Mouse (Mus musculus) adrenal gland, adult 18-20 months (tissue): ENCODE measurements around the gene Ptprg. TPM values are rescaled to one million over a fixed set of nuclear protein-coding genes. Genes with fewer than 3 reads are reported as not detected.
A peak's percentile ranks its signal among the peaks of the same experiment; 100 is the strongest.
"Not testable (repeated sequence)": the region's sequence is repeated elsewhere in the genome, so short reads cannot be mapped to it uniquely, and the experiment has no call there.

Experiments used
- DNase-seq, 2 experiments: peaks; one replicate each; pipeline ENCODE4 v3.0.0; 2021 to 2022; ENCODE audit warnings: low spot score in 2 of 2
- total RNA-seq, 2 experiments: library from RNA; stranded (reverse); gene quantifications; 1 replicate in 1 of 2; 2 replicates in 1 of 2; pipeline ENCODE4 v1.2.3; 2021

Ptprg gene
- total RNA-seq, 2 experiments from 2014 or later = 78.0 to 111 TPM

DNA sequence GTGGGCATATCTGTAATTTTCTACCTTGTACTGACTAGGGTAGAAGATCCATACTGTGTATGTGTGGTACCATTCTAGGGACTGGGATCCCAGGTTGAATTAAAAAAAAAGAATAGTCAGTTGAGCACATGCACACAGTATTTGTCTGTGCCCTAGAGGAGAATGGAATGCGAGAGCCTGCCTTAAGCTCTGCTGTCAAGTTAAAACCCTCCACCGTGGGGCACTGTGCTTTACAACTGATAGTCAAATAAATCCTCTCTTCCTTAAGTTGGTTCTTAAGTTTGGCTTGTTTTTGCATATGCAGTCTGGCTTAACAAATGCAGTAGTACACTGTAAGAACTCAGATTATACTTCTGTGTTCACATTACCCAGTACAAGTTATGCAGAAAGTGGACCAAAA, 476.6 kb downstream of the Ptprg start:
- DNase-seq = no peak

DNA sequence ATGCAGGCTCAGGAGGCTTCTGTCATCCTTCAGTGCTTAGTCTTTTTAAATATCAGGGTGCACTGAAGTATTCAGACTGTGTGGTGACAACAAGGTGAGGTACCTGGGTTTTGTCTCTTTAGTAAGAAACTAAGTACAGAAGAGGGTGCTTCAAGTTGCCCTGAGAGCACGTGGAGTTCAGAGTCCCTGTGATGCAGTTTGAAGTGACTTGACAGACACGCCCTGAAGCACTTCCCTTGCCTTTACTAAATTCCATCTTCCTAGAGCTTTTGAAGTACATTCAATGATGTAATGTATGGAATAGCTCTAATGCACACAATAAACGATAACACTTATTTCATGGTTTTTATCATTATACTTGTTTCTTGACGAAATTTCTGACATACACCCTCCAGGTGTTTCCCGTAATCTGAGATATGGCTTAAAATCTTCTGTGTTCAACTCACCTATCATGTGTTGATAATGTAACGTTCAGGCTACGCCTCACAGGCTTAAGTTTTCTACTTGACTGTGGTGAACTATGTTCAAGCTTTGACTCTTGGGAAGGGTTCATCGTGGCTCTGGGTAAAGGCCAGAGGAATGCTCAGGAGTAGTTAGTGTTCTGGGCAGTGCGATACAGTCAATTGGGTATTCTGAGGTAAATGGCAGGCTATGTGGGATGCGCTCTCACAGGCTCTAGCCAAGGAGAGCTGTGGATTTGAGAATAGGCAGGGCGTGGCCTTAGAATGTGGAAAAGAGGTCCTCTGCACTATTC, 483.4 kb downstream of the Ptprg start:
- DNase-seq = no peak

DNA sequence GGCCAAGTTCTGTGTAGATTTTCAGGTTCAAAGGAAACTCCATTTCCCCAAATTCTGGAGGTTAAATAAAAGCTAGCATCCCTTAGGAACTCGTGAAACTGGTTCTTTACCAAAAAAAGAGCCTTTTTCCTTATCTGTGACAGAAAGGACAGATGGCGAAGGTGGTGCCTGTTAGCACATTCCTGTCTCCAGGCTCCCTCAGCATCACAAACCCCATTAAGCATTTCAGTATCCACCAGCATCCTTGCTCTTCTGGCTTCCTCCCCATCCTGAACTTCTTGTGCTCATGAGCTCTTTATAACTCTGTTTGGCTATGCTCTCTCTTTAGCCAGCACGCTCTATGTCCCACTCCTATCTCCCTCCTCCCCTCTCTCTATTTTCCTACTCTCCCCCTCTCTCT, 486.4 kb downstream of the Ptprg start:
- DNase-seq = no peak

DNA sequence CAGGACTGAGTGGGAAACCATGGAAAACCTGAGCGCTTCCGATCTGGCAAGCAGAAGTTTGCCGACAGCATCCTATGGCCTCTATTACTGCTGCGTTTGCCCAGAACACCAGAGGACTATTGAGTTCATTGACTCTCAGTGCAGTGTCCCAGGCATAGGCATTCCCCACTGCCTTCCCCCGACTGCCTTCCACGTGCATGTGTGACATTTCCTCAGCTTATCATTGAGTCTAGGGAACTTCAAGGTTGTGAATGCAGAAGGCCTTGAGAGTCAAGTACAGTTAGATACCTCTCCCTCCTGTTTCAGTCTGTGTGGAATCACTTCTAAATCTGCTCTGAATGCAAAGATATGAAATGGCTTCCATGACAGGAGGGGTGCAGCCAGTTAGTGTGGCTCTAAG, 488.2 kb downstream of the Ptprg start:
- DNase-seq = peak in 1 of 2 experiments; percentile 10

DNA sequence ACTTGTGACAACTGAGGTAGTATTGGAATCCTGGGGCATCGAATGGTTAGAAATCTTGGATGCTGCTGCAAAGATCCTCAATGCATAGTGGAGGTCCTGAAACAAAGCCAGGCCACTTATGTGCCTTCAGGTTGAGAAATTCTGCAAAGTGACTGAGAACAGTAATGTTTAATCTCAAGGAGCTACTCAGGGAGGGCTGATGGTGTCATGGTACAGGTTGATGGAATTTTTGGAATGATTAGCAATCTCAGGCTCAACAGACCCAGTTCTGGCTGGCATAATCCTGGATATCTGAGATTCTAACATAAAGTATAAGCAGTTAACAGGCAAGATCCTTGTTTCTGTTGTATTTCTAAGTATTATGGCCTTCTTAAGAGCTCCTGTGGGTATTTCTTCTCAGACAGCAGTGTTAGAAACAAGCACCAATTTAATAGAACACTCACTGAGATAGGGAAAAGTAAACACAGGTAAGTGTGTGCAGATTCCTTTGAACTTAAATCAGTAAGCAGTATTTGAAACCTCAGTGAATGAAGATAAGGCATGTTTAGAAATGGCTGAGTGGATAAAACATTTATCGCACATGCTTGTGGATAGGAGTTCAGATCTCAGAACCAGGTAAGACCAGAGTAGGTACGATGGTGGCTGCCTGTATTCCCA, 493.0 kb downstream of the Ptprg start:
- DNase-seq = no peak

DNA sequence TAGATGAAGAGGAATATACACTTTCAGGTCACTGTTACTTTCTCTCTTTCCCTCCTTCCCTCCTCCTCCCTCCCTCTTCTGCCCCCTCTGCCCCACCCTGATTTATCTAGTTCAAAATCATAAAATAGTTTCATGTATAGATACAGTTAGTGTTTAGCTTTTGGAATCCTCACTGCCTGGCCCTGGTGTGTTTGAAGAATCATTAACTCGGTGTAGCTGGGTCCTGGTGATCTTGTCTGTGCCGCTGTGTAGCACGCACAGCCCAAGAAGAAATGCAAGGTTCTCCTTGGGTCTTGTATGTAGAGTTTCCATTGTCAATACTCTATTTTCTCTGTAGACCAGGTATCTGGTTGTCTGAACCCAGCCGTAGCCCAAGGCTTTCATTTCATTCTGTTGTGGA, 494.3 kb downstream of the Ptprg start:
- no peak for DNase-seq

DNA sequence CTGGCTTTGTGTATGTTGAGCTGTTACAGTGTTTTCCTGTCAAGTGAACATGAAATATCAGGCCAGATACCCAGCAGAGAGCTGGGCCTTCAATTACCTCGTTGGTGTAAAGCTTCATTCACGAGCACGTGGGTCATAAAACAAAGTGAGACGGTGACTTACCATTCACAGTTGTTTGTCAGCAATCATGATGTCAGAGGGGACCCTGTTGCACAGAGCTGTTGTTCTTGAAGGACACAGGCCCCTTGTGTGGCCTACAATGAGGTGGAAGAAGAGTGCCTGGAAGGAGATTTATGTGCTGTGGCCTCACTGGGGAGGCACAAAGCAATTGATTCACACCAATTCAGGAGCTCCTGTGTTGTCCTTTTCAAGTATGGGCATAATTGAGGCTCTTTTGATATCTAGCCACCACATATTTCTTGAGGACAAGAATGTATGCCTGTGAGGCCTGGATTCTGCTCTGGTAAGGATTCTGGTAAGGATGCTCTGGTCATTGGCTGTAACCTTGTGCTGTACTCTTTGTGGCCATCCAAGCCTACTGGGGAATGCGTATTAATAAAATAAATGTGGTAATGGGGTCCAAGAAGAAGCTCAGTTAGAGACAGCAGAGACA, 503.7 kb downstream of the Ptprg start:
- DNase-seq = no peak

DNA sequence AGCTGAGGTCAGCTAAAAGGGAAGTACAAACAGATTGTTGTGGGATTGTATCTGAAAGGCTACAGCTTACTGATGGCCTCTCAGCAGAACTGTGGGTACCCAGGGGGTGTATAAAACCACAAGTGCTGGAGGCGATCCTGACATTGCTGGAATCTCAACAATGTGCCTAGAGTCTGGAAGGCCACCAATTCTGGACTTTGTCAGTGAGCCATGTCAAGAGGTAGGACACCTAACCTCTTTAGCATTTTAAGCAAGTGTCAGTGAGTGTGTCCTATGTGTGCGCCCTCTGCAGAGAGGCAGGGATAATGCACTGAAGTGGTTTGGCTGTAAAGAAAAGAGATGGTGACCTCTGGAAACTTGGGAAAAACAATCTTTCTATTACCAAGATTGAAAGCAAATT, 504.5 kb downstream of the Ptprg start:
- no peak for DNase-seq

DNA sequence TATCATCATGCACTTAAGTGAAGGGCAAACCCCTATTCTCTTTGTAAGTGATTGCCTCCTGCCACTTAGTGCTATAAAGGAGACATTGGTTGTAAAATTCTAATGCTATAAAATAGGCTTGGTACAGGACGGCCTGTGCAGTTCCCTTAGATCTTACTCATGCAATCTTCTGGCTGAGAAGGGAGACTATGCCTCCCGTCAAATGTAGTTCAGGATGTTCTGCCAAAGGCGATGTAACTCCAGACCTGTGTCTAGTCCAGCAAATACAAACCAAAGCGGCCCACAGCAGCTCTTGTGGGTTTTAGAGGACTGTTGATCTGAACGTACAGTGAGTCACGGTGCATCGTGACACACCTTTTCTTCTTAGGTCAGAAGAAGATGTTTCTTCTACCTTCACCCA, 505.8 kb downstream of the Ptprg start:
- DNase-seq = no peak

DNA sequence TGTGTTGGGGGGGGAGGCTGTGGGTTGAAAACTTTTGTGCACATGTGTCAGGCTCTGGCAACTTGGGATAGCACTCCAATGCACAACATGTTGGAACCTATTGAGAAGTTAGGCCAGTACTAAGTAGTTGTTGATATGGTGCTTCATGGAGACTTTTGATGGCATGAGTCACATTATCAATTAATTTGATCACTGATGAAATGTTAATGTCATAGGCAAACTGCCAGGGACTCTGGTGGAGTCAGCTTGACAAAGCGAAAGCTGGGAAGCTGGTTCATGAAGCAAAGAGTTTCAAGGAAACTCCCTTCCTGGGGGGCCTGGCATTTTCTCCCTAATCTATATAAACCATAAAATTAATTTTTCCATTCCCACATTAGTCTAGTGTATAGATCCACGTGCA, 508.0 kb downstream of the Ptprg start:
- DNase-seq = not testable (repeated sequence)

DNA sequence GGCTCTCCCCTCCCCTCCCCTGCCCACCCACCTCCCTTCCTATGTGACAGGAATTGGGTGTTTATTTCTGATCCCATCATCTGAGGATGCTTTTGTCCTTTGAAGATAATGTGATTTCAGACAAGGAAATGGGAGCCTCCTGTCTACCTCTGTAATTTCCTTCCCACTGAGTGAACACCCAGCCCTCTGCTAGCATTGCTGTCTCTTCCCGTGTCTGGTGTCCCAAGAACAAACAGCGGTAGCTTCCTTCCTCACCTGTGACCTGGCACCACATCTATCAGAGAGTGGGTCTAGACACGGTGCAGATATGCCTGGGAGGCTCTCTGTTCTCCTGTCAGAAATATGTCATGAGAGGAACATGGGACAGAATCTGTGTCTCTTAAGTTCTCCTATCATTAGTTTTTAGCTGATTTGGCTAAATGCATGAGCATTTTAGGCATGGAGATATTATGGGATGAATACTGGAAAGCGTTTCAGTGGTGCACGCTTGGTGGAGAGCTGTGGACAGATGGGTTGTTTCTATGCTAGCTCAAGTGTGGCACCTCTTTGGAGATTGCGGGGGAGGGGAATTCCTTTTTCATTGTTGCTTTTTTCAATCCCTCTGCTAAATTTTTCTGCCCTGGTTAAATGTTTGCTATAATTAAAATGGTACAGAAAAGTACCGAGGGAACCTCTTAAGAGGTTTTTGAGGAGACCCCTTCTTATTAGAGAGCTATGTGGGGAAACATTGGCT, 509.5 kb downstream of the Ptprg start:
- no peak for DNase-seq

DNA sequence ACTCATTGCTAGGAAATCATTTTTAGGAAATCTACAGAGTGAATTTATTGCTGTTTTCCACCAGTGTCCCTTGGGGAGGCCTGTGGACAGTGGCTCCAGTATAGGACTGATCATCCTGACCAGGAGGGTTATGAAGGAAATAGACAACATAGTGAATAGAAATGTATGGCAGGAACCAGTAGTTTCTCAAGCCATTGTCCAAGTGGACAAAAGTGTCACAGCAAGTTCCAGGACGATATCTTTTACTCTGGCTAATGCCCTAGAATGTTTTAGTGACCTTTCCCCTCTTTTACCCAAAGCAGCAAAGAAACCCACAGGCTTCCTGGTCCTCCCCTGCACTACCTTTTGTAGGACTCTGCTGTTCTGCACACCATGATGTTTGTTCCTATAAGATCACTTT, 511.7 kb downstream of the Ptprg start:
- no peak for DNase-seq

DNA sequence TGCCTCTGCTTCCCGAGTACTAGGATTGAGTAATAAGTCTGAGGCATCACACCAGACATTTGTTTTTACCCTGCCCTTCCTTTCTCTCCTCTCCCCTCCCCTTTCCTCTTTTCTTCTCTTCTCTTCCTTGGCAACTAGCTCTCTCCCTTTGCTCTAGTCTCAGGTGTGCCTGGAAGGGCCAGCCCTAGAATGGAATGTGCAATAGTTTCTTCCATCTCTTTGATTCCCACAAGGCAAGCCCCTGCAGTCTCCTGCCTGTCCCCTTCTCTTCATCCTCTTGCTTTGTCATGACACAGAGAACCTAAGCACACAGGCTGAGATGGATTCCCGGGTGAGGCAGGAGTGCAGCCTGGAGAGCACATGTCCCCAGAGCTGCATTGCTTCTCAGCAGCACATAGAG, 512.4 kb downstream of the Ptprg start:
- DNase-seq = no peak

DNA sequence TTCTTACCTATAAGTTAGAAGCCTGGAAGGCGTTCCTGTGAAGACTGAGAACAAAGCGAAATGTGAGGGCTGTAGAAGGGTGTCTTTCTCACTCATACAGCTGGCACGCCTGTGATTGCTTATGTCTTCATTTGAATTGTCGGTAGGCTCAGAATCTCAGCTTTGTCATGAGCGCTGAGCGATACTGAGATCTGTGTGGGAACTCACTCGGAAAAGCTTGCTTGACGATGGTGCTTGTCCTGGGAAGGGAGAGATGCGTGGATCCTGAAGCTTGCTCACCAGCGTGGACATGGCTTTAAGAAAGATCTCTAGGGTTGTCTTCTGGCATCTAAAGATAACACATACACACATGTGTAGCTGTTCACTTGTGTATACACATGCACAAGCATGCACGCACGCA, 516.4 kb downstream of the Ptprg start:
- DNase-seq = no peak

DNA sequence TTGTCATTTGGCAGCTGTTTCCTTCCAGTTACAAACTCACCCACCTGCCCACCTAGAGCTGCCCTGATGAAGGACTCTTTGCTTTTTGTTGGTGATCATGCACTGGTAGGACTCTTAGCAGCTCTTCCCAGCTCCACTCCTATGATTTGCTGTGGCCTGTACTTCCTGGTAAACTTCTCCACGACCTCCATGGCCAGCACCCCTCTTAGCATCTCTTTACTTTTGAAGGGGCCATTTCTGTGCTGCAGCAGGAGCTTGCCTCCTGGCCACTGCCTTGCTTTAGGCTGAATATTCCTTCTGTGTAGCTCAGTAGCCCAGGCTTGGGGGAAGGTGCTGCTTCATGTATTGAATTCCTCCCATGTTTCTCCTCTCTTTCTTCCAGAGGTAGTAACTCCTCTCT, 517.0 kb downstream of the Ptprg start:
- no peak for DNase-seq

DNA sequence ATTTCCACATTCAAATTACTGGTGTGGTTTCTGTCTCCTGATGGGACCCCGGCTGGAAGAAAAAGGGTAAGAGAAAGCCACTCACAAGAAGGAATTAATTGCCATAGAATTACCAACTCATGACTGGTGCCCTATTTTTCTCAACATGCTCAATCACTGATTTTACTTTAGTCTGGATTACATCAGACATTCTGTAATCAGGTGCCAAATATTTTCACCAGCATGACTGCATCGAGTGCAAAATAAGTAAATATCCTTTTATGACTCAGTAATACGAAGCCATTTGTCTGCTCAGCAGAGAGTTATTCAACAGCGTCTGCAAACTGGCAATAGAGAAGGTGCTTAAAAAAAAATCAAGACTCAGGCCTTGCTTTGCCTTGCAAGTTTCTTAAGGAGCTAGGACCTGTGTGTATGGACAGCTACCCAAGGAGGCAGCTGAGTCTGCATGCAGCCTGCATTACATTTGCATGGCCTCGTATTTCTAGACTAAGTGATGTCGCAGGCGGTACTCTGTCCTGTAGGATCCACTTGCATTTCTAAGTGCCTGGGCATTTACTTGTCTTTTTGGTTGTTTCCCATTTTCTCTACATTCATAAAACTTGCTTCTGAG, 517.6 kb downstream of the Ptprg start:
- DNase-seq = no peak

DNA sequence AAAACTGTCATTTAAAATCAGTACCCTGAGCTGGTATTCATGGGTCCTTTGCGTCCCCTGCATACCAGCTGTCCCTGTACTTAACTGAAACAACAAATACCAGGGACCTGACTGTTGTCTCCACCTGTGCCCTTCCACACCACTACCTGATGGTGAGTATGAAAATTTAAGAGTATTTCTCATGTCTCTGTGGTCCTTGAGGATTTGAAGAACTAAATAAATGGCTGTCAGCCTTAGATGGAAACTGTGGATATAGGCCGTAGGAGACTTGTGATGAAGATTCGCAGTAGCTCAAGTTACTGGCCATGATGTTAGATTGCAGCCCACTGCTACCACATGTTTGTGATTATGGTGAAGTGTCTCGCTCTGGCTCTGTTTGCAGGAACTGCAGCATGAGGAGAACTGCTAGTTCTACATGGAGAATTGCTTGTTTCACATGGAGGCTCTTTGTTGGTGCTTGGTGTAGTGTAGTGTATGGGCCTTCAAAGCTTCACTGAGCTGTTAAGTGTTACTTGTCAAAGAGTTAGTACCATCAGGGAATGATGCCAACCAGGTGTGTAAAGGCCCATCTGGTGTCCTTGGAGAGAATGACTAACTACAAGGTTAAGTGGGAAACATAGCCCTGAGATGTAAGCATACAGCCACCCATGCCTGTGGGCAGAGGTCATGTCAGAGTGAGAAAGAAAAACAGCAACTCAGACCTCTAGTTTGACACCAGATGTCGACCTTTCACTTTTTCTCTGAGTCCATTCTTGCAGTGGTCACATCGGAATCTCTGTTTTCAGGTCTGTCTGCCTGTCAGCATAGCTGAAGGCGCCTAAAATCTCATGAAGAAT, 518.9 kb downstream of the Ptprg start:
- DNase-seq = no peak

DNA sequence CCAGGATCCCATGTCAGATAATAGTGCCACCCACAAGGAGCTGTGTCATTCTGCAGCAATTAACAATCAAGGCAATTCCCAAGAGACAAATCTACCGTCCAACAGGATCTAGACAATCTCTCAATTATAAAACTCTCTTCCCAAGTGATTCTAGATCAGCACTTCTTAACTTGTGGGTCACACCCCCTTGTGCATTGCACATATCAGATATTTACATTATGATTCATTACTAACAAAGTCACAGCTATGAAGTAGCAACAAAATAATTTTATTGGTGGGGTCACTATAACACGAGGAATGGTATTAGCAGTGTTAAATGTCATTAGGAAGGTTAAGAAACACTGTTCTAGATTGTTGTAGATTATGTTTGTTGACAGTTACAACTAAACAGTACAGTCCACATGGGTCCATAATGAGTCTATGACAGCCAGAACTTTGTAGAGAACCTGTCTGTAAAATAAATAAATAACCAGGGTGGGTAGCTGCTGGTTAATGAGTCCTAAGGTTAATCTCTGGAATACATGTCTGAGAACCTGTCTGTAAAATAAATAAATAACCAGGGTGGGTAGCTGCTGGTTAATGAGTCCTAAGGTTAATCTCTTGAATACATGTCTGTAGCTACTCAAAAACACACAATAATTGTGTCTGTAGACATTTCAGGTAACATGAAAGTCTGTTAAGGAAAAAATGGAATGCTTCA, 520.2 kb downstream of the Ptprg start:
- DNase-seq = no peak

DNA sequence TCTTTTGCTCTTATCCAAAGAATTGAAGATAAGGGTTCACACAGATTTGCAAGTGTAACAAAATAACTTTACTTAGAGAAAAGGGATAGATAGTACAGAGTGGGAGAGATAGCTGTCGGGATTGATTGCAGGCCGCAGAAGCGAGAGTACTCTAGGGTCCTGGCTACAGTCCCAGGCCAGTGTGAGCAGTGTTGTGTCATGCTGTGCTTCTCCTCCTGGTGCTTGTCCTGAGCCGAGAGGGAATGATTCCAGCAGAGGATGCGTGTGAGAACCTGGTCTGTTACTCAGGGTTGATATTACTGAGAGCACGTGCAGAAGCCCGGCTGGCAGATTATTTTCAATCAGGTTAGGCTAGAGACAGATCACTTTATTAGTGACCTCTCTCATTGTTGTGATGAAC, 523.9 kb downstream of the Ptprg start:
- no peak for DNase-seq

DNA sequence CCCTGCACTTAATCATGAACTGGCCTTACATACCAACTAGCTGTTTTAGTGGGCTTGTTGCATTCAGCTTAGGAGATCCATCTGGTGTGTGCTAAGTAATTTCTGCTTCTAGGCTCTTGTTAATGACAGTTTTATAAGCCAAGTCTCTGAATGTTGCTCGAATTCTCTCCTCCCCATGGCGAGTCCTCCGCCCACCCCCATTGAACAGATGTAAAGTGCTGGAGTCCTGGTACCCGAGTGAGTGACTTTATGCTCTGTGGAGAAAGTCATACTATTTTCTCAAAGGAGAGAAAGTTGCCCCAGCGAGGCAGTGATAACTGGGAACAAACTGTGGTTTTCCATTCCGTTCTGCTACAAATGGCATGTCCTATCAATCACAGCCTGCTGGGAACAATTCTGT, 525.9 kb downstream of the Ptprg start:
- DNase-seq = no peak
